Mouse (Mus musculus): ENCODE data around the gene Tiam1. TPM values are rescaled to one million over a fixed set of nuclear protein-coding genes. Genes with fewer than 3 reads are reported as not detected.

Gene Tiam1
- polyA plus RNA-seq, 1 experiment from 2014 or later: 21.9 TPM

DNA sequence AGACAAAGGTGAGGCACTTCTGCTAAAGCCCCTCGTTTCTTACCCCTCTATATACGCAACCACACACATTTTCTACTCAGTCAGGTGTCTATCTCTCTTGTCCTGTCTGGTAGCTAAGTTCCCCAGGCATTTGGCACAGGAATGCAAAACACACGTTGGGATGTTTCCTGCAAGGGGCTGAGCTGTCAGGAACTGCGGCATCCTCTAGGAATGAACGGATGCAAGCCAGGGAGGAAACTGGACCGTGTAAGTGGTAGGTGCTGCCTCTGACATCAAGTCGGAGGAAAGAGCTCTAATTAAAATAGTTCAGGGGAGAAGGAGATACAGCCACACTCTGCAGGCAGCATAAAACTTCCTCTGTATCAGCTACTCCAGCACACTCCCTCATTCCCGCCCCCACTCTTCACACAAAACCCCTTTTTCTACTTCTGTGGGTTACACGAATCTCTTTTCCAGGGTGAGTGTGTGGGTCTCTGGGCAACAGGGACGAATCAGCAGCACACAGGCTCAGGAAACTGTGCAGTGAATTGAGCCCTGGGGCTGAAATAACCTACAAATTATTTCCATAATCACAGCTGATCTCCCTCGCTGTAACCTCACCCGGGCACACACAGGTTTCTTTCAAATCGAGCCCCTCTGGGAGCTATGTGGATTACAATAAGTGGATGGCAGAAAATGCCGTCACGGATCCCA, 269.4 kb downstream of the Tiam1 start:
- H3K36me3 ChIP-seq: peaks cover 19% of the 10 kb centered on the region
- peak overlapping the region; percentile 41; the same call in 1 of the 2 replicates for H3K9ac ChIP-seq
- peaks cover 6% of the 10 kb centered on the region; the same call in 1 of the 2 replicates for H3K9me3 ChIP-seq
- H3K27me3 ChIP-seq: no peaks in the 10 kb centered on the region
- peaks cover 27% of the 10 kb centered on the region for H3K4me1 ChIP-seq (replicated peaks)
- no peak overlapping the region for H3K4me2 ChIP-seq
- H3K4me3 ChIP-seq: no peak overlapping the region
- 0 out of 2 replicates have a peak, but pooled peaks have one; percentile 52 for ATAC-seq (ENCODE audit: low read depth)
- 48% methylated on average over 15 of the region's 15 CpGs for WGBS
- peak overlapping the region; percentile 56 for H3K27ac ChIP-seq (replicated peaks)

DNA sequence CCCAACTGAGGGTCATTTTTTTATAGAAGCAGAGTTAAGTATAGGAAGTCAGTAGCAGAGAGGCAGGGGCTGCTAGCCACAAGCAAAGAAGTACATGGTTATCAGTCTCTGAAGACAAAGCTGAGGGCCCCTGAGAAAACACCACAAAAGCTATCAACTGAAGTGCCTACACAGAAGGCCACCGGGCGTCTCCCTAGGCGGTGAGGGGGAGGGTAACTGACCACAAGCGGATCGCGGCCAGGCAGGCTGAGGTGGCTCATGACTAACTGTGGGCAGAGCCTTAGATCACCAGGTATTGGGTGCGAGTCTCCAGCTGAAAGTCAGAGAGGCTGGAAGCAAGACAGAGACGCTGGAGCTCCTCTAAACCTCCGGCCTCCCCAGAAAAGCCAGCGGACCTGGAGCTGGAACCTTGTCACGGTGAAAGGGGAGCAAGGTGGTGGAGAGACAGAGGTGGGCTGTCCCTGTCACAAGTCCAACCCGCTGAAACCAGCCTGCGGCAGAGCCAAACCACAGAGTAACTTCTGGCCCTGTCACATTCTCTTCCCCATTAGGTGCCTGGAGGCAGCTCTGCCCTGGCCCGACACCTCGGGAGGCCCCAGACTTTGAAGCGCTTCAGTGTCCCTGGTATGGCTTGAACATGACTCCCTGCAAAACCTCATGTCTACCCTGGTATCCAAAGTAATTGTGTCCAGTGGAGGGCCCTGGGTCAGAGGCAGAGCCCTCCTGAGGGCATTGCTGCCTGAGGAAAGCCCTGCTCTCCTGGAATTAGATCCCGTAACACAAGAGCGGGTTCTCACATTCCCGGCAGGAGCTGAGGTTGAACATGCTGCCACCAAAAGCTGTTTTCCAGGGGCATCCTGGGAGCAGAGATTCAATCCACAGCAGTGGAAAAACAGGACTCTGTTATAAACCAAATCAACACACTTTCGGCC, 271.3 kb downstream of the Tiam1 start:
- Histone ChIP-seq H3K4me1 (replicated peaks) (peaks cover 27% of the 10 kb centered on the region), H3K27ac (replicated peaks) (no peak overlapping the region), H3K9ac (no peak overlapping the region), H3K36me3 (peaks cover 22% of the 10 kb centered on the region), H3K4me2 (no peak overlapping the region), H3K27me3 (no peaks in the 10 kb centered on the region), H3K9me3 (peaks cover 6% of the 10 kb centered on the region; the same call in 1 of the 2 replicates), H3K4me3 (no peak overlapping the region)
- no peak for ATAC-seq (ENCODE audit: low read depth)
- 86% methylated on average over 20 of the region's 20 CpGs for WGBS

- no peak overlapping the region for H3K4me3 ChIP-seq
- H3K36me3 ChIP-seq: peaks cover 23% of the 10 kb centered on the region
- no peak overlapping the region for H3K9ac ChIP-seq
- 76% methylated on average over 13 of the region's 13 CpGs for WGBS
- no peak overlapping the region for H3K27ac ChIP-seq (replicated peaks)
- H3K4me2 ChIP-seq: no peak overlapping the region
- peaks cover 6% of the 10 kb centered on the region; the same call in 1 of the 2 replicates for H3K9me3 ChIP-seq
- H3K27me3 ChIP-seq: no peaks in the 10 kb centered on the region
- H3K4me1 ChIP-seq (replicated peaks): peaks cover 27% of the 10 kb centered on the region
- no peak for ATAC-seq (ENCODE audit: low read depth)
Observed at GRCm38 (mm10) chr16:89871382-89871781, 272.2 kb downstream of the Tiam1 start.

GRCm38 (mm10) chr16:89870059-89870458, 273.5 kb downstream of the Tiam1 start:
- 98% methylated on average over 6 of the region's 6 CpGs for WGBS
- Histone ChIP-seq H3K4me2 (no peak overlapping the region), H3K9me3 (no peaks in the 10 kb centered on the region), H3K4me1 (replicated peaks) (peaks cover 26% of the 10 kb centered on the region), H3K27me3 (no peaks in the 10 kb centered on the region), H3K9ac (no peak overlapping the region), H3K36me3 (peaks cover 24% of the 10 kb centered on the region), H3K4me3 (no peak overlapping the region), H3K27ac (replicated peaks) (no peak overlapping the region)
- ATAC-seq (ENCODE audit: low read depth): no peak

DNA sequence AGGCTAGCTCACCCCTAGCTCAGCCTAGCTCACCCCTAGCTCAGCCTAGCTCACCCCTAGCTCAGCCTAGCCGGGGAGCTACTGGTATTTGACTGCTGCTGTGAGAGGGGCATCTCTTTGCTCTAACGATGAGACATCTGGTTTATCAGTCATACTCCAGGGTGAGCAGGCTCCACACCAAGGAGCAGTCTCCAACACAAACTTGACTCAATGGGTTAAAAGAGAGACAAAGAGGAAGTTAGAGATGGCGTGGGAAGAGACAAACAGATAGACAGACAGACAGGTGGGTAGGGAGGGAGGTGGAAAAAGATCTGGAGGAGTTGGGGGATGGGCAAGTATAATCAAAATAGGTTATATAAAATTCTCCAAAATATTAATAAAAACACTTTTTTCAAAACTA, 275.1 kb downstream of the Tiam1 start:
- Histone ChIP-seq H3K4me3 (no peak overlapping the region), H3K9ac (no peak overlapping the region), H3K36me3 (peaks cover 28% of the 10 kb centered on the region), H3K27ac (replicated peaks) (no peak overlapping the region), H3K27me3 (no peaks in the 10 kb centered on the region), H3K9me3 (no peaks in the 10 kb centered on the region), H3K4me2 (no peak overlapping the region), H3K4me1 (replicated peaks) (peaks cover 14% of the 10 kb centered on the region)
- no peak for ATAC-seq (ENCODE audit: low read depth)
- 89% methylated on average over 3 of the region's 3 CpGs for WGBS

DNA sequence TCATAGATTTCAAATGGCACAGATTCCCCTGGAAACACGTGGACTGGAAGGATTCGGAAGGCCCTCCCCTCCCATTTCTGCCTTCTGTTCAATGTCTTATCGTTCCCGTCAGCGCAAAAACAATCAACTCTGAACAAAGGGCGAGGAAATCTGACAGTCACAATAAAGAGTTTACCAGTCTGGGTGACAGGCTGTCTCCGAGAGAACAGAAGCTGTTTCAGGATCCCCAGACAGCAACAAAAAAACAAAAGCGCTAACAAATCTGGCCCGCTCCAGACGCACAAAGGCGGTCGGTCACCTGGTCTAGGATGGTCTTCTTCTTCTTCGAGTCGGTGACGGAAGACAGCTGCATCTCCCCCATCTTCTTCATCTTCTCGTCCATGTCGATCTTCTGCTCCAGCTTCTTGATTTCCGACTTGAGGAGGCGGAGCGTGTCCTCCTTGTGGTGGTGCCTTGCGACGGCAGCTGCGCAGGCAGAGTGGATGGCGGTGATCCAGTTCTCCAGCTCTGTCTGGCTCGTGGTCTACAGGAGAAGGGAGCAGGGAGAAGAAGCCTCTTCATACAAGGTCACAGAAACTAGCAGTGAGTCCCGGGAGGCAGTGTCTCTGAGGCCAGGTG, 276.2 kb downstream of the Tiam1 start:
- Histone ChIP-seq H3K4me3 (no peak overlapping the region), H3K27ac (replicated peaks) (no peak overlapping the region), H3K9ac (no peak overlapping the region), H3K9me3 (no peaks in the 10 kb centered on the region), H3K4me2 (no peak overlapping the region), H3K4me1 (replicated peaks) (peaks cover 21% of the 10 kb centered on the region), H3K27me3 (no peaks in the 10 kb centered on the region), H3K36me3 (peaks cover 28% of the 10 kb centered on the region)
- 89% methylated on average over 25 of the region's 26 CpGs for WGBS
- ATAC-seq (ENCODE audit: low read depth): no peak

DNA sequence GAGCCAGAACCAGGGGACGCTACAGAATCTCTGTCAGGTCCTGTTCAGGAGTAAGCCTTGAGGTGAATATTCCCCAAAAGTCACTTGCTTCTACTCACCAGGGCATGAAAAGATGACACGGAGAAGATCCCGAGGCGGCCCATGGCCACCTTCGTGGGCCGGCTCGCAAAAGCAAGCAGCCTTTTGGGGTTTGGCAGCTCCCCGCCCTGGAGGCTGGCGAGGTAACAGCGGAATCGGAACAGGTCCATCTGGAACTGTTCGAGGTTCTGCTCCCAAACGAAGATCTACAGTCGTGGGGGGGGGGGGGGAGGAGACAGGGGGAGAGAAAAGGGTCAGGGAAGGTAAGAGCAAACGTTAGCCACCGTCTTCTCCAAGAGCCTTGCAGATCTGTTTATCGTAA, 278.4 kb downstream of the Tiam1 start:
- Histone ChIP-seq H3K9ac (no peak overlapping the region), H3K4me3 (no peak overlapping the region), H3K36me3 (peaks cover 25% of the 10 kb centered on the region), H3K4me2 (no peak overlapping the region), H3K27me3 (no peaks in the 10 kb centered on the region), H3K4me1 (replicated peaks) (peaks cover 31% of the 10 kb centered on the region), H3K27ac (replicated peaks) (no peak overlapping the region), H3K9me3 (no peaks in the 10 kb centered on the region)
- ATAC-seq (ENCODE audit: low read depth): no peak
- 91% methylated on average over 17 of the region's 17 CpGs for WGBS

DNA sequence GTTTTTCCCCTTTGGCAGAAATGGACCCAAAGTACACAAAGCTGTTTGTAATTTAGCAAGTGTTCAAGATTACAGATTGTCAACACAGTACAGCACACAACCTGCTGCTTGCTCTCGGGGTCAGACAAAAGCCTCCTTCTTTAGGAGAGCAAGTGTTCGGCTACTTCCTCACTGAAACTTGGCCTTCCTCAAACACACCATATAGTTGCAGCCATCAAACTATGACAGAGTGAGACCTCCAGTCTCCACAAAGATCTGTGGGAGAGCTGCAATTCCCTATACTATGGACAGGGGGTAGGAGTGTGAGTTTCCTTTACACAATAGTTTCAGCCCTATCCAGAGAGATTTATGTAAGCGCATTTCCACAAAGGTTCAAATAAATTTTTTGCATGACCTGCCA, 278.9 kb downstream of the Tiam1 start:
- Histone ChIP-seq H3K4me2 (no peak overlapping the region), H3K9me3 (no peaks in the 10 kb centered on the region), H3K4me1 (replicated peaks) (peaks cover 31% of the 10 kb centered on the region), H3K4me3 (no peak overlapping the region), H3K27me3 (no peaks in the 10 kb centered on the region), H3K36me3 (peaks cover 24% of the 10 kb centered on the region), H3K27ac (replicated peaks) (no peak overlapping the region), H3K9ac (no peak overlapping the region)
- WGBS: 67% methylated on average over 3 of the region's 3 CpGs
- ATAC-seq (ENCODE audit: low read depth): no peak

- peak; percentile 41; the same call in 1 of the 2 replicates for ATAC-seq (ENCODE audit: low read depth)
- H3K4me2 ChIP-seq: no peak overlapping the region
- no peaks in the 10 kb centered on the region for H3K9me3 ChIP-seq
- no peaks in the 10 kb centered on the region for H3K27me3 ChIP-seq
- H3K4me1 ChIP-seq (replicated peaks): peaks cover 31% of the 10 kb centered on the region
- H3K27ac ChIP-seq (replicated peaks): no peak overlapping the region
- no peak overlapping the region for H3K9ac ChIP-seq
- H3K36me3 ChIP-seq: peaks cover 24% of the 10 kb centered on the region
- H3K4me3 ChIP-seq: no peak overlapping the region
- WGBS: 21% methylated on average over 5 of the region's 5 CpGs
Observed at GRCm38 (mm10) chr16:89863264-89863663, 280.3 kb downstream of the Tiam1 start.

DNA sequence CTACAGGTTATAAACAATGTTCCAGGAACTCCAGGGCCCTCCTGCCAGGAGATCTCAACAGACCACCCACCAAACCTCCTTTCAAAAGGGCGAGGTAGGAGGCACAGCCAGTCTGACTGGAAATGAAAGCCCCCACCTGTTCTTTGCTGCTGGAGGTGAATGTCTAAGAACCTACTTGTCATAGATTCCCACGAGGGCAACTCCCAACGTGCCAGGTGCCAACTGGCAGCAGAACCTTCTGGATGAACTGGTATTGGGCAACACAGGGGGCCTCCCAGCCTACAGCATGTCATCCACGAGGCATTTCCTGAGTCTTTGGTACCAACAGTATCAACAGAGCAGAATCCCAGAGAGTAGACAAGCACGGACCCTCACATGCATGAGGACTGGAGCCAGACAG, 282.0 kb downstream of the Tiam1 start:
- peaks cover 14% of the 10 kb centered on the region; the same call in 1 of the 2 replicates for H3K36me3 ChIP-seq
- H3K9me3 ChIP-seq: no peaks in the 10 kb centered on the region
- no peak overlapping the region for H3K9ac ChIP-seq
- H3K4me1 ChIP-seq (replicated peaks): peaks cover 31% of the 10 kb centered on the region
- H3K4me2 ChIP-seq: no peak overlapping the region
- no peak overlapping the region; the same call in 1 of the 2 replicates for H3K27ac ChIP-seq (replicated peaks)
- H3K27me3 ChIP-seq: no peaks in the 10 kb centered on the region
- 58% methylated on average over 5 of the region's 5 CpGs for WGBS
- no peak overlapping the region for H3K4me3 ChIP-seq
- no peak for ATAC-seq (ENCODE audit: low read depth)

DNA sequence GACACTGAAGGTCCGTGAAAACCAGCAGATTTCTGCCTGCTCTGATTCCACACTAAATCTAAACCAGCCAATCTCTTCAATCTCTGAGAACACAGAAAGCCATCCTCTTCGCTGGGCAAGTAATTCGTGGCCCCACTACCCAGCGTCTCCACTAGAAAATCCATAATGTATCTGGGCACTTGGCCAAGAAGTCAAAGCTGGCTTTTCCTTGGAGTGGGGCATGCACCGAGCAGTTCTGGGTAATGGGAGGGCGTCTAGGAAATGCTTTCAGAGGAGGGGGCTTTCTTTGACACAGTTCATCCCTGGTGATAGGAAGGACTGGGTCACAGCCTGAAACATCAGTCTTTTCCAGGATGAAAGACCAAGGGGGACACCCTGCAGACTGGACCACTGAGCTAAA, 282.9 kb downstream of the Tiam1 start:
- Histone ChIP-seq H3K27ac (replicated peaks) (no peak overlapping the region), H3K4me2 (no peak overlapping the region), H3K36me3 (0 out of 2 replicates have a peak, but pooled peaks cover 14% of the 10 kb centered on the region), H3K4me3 (no peak overlapping the region), H3K9ac (no peak overlapping the region), H3K27me3 (no peaks in the 10 kb centered on the region), H3K4me1 (replicated peaks) (peaks cover 31% of the 10 kb centered on the region), H3K9me3 (no peaks in the 10 kb centered on the region)
- ATAC-seq (ENCODE audit: low read depth): no peak
- 42% methylated on average over 6 of the region's 6 CpGs for WGBS

GRCm38 (mm10) chr16:89857666-89858065, 285.9 kb downstream of the Tiam1 start:
- WGBS: 88% methylated on average over 3 of the region's 3 CpGs
- no peak overlapping the region for H3K4me2 ChIP-seq
- ATAC-seq (ENCODE audit: low read depth): no peak

More at GRCm38 (mm10) chr16:89857666-89858065, 285.9 kb downstream of the Tiam1 start:
- Histone ChIP-seq H3K9me3 (no peaks in the 10 kb centered on the region), H3K36me3 (0 out of 2 replicates have a peak, but pooled peaks cover 15% of the 10 kb centered on the region), H3K9ac (no peak overlapping the region), H3K27ac (replicated peaks) (no peak overlapping the region), H3K27me3 (no peaks in the 10 kb centered on the region), H3K4me3 (no peak overlapping the region), H3K4me1 (replicated peaks) (peaks cover 19% of the 10 kb centered on the region)
